Mouse (Mus musculus): Measurements from ENCODE around the gene Dock9. TPM values are rescaled to one million over a fixed set of nuclear protein-coding genes. Genes with fewer than 3 reads are reported as not detected.

The Dock9 gene
- polyA plus RNA-seq, 1 experiment from 2014 or later, result 9.7 TPM

- ATAC-seq (ENCODE audit: low FRiP score), result no peak
- WGBS, result 86% methylated on average over 2 of the region's 2 CpGs
These were observed 142.7 kb downstream of the Dock9 start for GRCm38 (mm10) chr14:121654977-121655376.

GRCm38 (mm10) chr14:121654416-121654967, 143.1 kb downstream of the Dock9 start:
- Histone ChIP-seq H3K4me2 (no peak overlapping the region), H3K27me3 (replicated peaks) (no peaks in the 10 kb centered on the region), H3K4me1 (no peaks in the 10 kb centered on the region), H3K27ac (replicated peaks) (no peak overlapping the region), H3K9ac (replicated peaks) (no peak overlapping the region), H3K4me3 (replicated peaks) (no peak overlapping the region), H3K36me3 (peaks cover 2% of the 10 kb centered on the region; the same call in 1 of the 2 replicates), H3K9me3 (replicated peaks) (no peaks in the 10 kb centered on the region)
- WGBS, result 77% methylated on average over 7 of the region's 7 CpGs
- no peak for ATAC-seq (ENCODE audit: low FRiP score)

More at GRCm38 (mm10) chr14:121654977-121655376, 142.7 kb downstream of the Dock9 start:
- H3K4me1 ChIP-seq, result no peaks in the 10 kb centered on the region
- H3K4me2 ChIP-seq, result no peak overlapping the region
- H3K27ac ChIP-seq (replicated peaks), result no peak overlapping the region
- no peak overlapping the region for H3K9ac ChIP-seq (replicated peaks)
- no peak overlapping the region for H3K4me3 ChIP-seq (replicated peaks)
- H3K9me3 ChIP-seq (replicated peaks), result no peaks in the 10 kb centered on the region
- no peaks in the 10 kb centered on the region for H3K27me3 ChIP-seq (replicated peaks)
- peaks cover 2% of the 10 kb centered on the region; the same call in 1 of the 2 replicates for H3K36me3 ChIP-seq

DNA sequence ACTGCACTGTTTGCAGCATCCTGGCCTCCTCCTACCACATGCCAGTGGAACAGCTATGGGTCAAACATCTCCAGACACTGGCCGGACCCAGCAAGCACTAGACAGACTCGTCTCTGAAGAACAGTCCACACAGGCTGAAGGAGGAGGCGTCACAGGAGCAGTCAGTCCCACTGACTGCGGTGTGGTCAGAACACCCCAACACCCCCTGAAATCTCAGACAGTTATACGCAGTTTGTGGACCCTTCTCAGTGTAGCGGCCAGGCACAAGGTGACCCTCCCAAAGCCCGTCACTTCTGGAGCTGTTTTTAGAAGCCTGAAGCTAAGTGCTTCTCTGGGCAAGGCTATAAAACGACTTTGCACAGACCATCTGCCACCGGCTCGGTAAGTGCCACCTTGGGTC, 143.9 kb downstream of the Dock9 start:
- Histone ChIP-seq H3K27ac (replicated peaks) (no peak overlapping the region), H3K9ac (replicated peaks) (no peak overlapping the region), H3K4me2 (no peak overlapping the region), H3K36me3 (peaks cover 2% of the 10 kb centered on the region; the same call in 1 of the 2 replicates), H3K4me3 (replicated peaks) (no peak overlapping the region), H3K4me1 (no peaks in the 10 kb centered on the region), H3K27me3 (replicated peaks) (no peaks in the 10 kb centered on the region), H3K9me3 (replicated peaks) (no peaks in the 10 kb centered on the region)
- WGBS, result 66% methylated on average over 10 of the region's 10 CpGs
- ATAC-seq (ENCODE audit: low FRiP score), result no peak

- ATAC-seq (ENCODE audit: low FRiP score), result no peak
- H3K27me3 ChIP-seq (replicated peaks), result no peaks in the 10 kb centered on the region
- 86% methylated on average over 7 of the region's 7 CpGs for WGBS
These were observed 144.4 kb downstream of the Dock9 start for GRCm38 (mm10) chr14:121653241-121653640.

GRCm38 (mm10) chr14:121648581-121649060, 149.0 kb downstream of the Dock9 start:
- Histone ChIP-seq H3K36me3 (no peaks in the 10 kb centered on the region), H3K9ac (replicated peaks) (no peak overlapping the region), H3K4me2 (no peak overlapping the region), H3K27ac (replicated peaks) (no peak overlapping the region), H3K4me3 (replicated peaks) (no peak overlapping the region), H3K27me3 (replicated peaks) (no peaks in the 10 kb centered on the region), H3K9me3 (replicated peaks) (no peaks in the 10 kb centered on the region), H3K4me1 (no peaks in the 10 kb centered on the region)
- ATAC-seq (ENCODE audit: low FRiP score), result no peak
- WGBS, result 53% methylated on average over 9 of the region's 9 CpGs

More at GRCm38 (mm10) chr14:121653241-121653640, 144.4 kb downstream of the Dock9 start:
- Histone ChIP-seq H3K9ac (replicated peaks) (no peak overlapping the region), H3K27ac (replicated peaks) (no peak overlapping the region), H3K9me3 (replicated peaks) (no peaks in the 10 kb centered on the region), H3K4me2 (no peak overlapping the region), H3K36me3 (peaks cover 2% of the 10 kb centered on the region; the same call in 1 of the 2 replicates), H3K4me1 (no peaks in the 10 kb centered on the region), H3K4me3 (replicated peaks) (no peak overlapping the region)

DNA sequence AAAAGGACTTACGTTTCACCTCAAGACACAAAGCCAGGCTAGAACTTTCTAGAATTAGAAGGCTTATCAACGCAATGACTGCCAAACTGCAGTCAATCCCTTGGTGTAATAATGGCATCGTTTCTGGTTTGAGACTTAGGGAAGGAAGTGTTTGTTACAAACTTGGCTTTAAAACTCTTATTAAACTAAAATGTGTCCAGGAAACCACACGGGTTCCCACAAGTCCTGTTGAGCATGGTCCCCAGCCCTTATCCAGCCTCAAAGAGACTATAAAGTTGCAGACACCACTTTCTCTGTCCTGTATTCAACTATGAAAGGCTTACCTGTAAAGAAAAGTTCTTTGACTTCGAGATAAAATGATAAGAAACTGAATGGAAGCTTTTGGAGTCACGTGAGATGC, 149.9 kb downstream of the Dock9 start:
- no peak for ATAC-seq (ENCODE audit: low FRiP score)
- no peak overlapping the region for H3K4me2 ChIP-seq
- no peak overlapping the region for H3K27ac ChIP-seq (replicated peaks)
- WGBS, result 88% methylated on average over 6 of the region's 6 CpGs
- no peaks in the 10 kb centered on the region for H3K4me1 ChIP-seq
- H3K9ac ChIP-seq (replicated peaks), result no peak overlapping the region
- H3K36me3 ChIP-seq, result no peaks in the 10 kb centered on the region
- no peak overlapping the region for H3K4me3 ChIP-seq (replicated peaks)
- no peaks in the 10 kb centered on the region for H3K27me3 ChIP-seq (replicated peaks)
- no peaks in the 10 kb centered on the region for H3K9me3 ChIP-seq (replicated peaks)

- Histone ChIP-seq H3K4me3 (replicated peaks) (no peak overlapping the region), H3K36me3 (no peaks in the 10 kb centered on the region), H3K27ac (replicated peaks) (no peak overlapping the region), H3K9ac (replicated peaks) (no peak overlapping the region), H3K27me3 (replicated peaks) (no peaks in the 10 kb centered on the region), H3K4me1 (no peaks in the 10 kb centered on the region), H3K9me3 (replicated peaks) (no peaks in the 10 kb centered on the region), H3K4me2 (no peak overlapping the region)
- WGBS, result 81% methylated on average over 10 of the region's 10 CpGs
- no peak for ATAC-seq (ENCODE audit: low FRiP score)
These were observed 151.0 kb downstream of the Dock9 start for GRCm38 (mm10) chr14:121646617-121647016.

DNA sequence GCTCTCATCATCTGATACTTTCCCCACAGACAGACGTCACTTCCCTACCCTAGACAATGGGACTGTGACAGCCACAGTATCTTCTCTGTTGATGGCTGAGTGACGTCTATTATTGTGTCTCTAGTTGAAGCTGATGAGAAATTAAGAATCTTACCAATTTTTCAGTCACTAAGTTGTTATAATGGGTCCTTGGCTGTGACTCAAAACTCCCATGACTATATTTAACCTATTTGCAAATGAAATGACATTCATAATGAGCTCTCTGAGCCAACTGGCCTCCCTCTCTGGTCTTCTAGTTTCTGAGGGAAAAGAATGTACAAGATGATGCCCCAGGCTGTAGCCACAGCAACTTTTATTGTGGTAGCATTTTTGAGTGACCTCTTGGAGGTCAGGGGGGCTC, 153.3 kb downstream of the Dock9 start:
- ATAC-seq (ENCODE audit: low FRiP score), result no peak
- no peak overlapping the region for H3K4me2 ChIP-seq
- H3K4me3 ChIP-seq (replicated peaks), result no peak overlapping the region
- H3K36me3 ChIP-seq, result peaks cover 7% of the 10 kb centered on the region
- H3K27ac ChIP-seq (replicated peaks), result no peak overlapping the region
- no peaks in the 10 kb centered on the region for H3K27me3 ChIP-seq (replicated peaks)
- WGBS, result 86% methylated on average over 2 of the region's 2 CpGs
- H3K9me3 ChIP-seq (replicated peaks), result no peaks in the 10 kb centered on the region
- no peak overlapping the region for H3K9ac ChIP-seq (replicated peaks)
- H3K4me1 ChIP-seq, result no peaks in the 10 kb centered on the region

DNA sequence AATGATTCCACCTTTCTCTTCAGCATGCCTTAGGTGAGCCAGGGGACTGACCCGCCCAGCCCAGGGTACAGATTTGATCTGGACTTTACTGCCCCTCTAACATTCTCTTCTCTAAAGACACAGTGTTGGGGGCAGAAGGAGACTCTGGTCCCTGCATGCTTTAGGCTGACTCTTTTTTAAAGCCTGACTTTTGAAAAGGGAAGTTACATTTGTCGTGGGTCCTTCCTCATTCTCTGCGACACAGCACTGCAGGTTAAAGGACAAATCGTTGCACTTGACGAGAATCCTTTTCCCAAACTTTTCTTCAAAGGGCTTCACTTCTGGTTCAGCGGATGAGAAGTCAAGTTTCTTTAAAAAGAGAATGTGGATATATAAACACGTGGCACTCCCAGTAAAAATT, 156.4 kb downstream of the Dock9 start:
- WGBS, result 80% methylated on average over 7 of the region's 7 CpGs

DNA sequence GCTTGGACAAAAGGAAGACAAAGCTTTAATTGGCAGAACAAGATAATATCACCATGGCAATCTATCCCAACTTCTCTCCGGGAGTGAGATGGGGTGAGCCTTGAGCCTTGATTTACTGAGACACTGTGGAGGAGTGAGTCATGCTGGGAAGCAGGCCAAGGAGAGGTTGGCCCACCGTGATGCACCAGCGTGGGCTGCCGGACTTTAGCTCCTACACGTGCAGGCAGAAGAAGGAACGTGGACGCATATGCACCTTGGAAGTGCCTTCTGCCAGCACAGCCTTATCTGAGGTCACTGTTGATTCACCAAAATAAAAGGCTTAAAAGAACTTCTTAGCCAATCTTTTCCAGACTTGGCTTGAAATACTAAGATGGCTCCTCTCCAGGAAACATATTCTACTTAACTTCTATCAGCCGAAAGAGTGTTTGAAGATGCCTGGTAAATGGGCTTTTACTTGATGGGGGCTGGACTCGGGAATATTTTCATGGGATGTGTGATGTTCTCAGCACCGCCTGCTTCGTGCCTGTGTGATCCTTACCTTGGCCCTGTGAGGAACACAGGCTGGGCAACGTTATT, 160.6 kb downstream of the Dock9 start:
- ATAC-seq (ENCODE audit: low FRiP score), result no peak
- no peaks in the 10 kb centered on the region for H3K4me1 ChIP-seq
- peaks cover 34% of the 10 kb centered on the region for H3K36me3 ChIP-seq
- no peak overlapping the region for H3K4me2 ChIP-seq
- no peak overlapping the region for H3K4me3 ChIP-seq (replicated peaks)
- no peak overlapping the region for H3K9ac ChIP-seq (replicated peaks)
- H3K27ac ChIP-seq (replicated peaks), result no peak overlapping the region
- H3K27me3 ChIP-seq (replicated peaks), result no peaks in the 10 kb centered on the region
- no peaks in the 10 kb centered on the region for H3K9me3 ChIP-seq (replicated peaks)
- WGBS, result 80% methylated on average over 12 of the region's 12 CpGs

More for the DNA sequence above, 156.4 kb downstream of the Dock9 start:
- no peaks in the 10 kb centered on the region for H3K4me1 ChIP-seq
- H3K4me3 ChIP-seq (replicated peaks), result no peak overlapping the region
- no peak overlapping the region for H3K4me2 ChIP-seq
- peaks cover 26% of the 10 kb centered on the region for H3K36me3 ChIP-seq
- H3K9me3 ChIP-seq (replicated peaks), result no peaks in the 10 kb centered on the region
- H3K27me3 ChIP-seq (replicated peaks), result no peaks in the 10 kb centered on the region
- no peak for ATAC-seq (ENCODE audit: low FRiP score)
- H3K9ac ChIP-seq (replicated peaks), result no peak overlapping the region
- H3K27ac ChIP-seq (replicated peaks), result no peak overlapping the region

- no peak overlapping the region for H3K4me3 ChIP-seq (replicated peaks)
- 90% methylated on average over 11 of the region's 11 CpGs for WGBS
- H3K4me1 ChIP-seq, result no peaks in the 10 kb centered on the region
- peaks cover 36% of the 10 kb centered on the region for H3K36me3 ChIP-seq
- no peaks in the 10 kb centered on the region for H3K9me3 ChIP-seq (replicated peaks)
- no peak overlapping the region for H3K9ac ChIP-seq (replicated peaks)
- ATAC-seq (ENCODE audit: low FRiP score), result no peak
- H3K27me3 ChIP-seq (replicated peaks), result no peaks in the 10 kb centered on the region
- no peak overlapping the region for H3K27ac ChIP-seq (replicated peaks)
- H3K4me2 ChIP-seq, result no peak overlapping the region
These were observed 162.8 kb downstream of the Dock9 start for GRCm38 (mm10) chr14:121634736-121635430.
